Comparison of ENCODE assay signal across 26 mouse cellular contexts in the genomic region with DNA sequence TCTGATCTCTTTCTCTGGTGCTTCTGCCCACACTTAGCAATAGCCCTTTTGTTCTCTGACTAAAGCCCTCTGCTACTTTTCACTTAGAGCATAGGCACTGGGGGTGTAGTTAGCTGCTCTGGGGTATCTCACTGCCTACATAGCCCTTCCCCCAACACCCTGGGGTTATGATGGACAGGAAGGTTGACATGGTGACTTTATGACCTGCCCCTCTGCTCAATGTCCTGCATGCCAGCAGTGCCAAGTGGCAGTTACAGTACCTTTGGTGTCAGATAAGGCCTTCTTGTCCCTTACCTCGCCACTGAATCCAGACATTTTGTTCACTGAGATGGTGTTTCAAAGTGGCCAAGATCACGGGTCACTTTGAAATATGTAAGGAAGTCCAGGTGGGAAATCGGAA. TPM values are rescaled to one million over a fixed set of nuclear protein-coding genes. Genes with fewer than 3 reads are reported as not detected.
"Had no signal": no experiment of that assay in that cellular context is flagged by ENCODE, and none has a peak within 500 bp of the region (broad histone marks: within the 10 kb centered on the region; RNA-seq: fewer than 3 reads in every experiment).

Gm30083 (minus strand) TSS at position 120 of the 400 bp plus-strand sequence.

- H3K27ac ChIP-seq: liver, embryonic 15.5 days; lung, embryonic 15.5 days; macrophage; midbrain, embryonic 13.5 days; midbrain, embryonic 15.5 days; neural tube, embryonic 12.5 days; stomach, embryonic 15.5 days; stomach, postnatal 0 days had no signal

- H3K4me2 ChIP-seq: liver, embryonic 15.5 days; lung, embryonic 15.5 days; midbrain, embryonic 11.5 days; midbrain, embryonic 13.5 days; midbrain, embryonic 15.5 days; neural tube, embryonic 12.5 days; stomach, embryonic 15.5 days had no signal

- ATAC-seq: liver, postnatal 0 days; lung, postnatal 0 days; midbrain, embryonic 13.5 days; midbrain, embryonic 15.5 days had no signal

- H3K4me3 ChIP-seq: liver, embryonic 15.5 days; lung, embryonic 15.5 days; megakaryocyte, embryonic 14.5 days; midbrain, embryonic 13.5 days; midbrain, embryonic 15.5 days; neural tube, embryonic 12.5 days; stomach, embryonic 15.5 days had no signal

- DNase-seq: liver, postnatal 0 days; lung, adult 2 months; lung, postnatal 14 days; lung, postnatal 36 days; right cerebral cortex, postnatal 14 days; thymus, adult 18-20 months; thymus, postnatal 14 days; thymus, postnatal 36 days had no signal

- H3K4me1 ChIP-seq: liver, embryonic 15.5 days; lung, embryonic 15.5 days; megakaryocyte, embryonic 14.5 days; midbrain, embryonic 13.5 days; midbrain, embryonic 15.5 days; neural tube, embryonic 12.5 days; stomach, embryonic 15.5 days had no signal

- H3K36me3 ChIP-seq: liver, embryonic 15.5 days; lung, embryonic 15.5 days; midbrain, embryonic 13.5 days; midbrain, embryonic 15.5 days; neural tube, embryonic 12.5 days; stomach, embryonic 15.5 days had no signal

- H3K9ac ChIP-seq: liver, embryonic 15.5 days; liver, postnatal 0 days; lung, embryonic 15.5 days; midbrain, embryonic 13.5 days; midbrain, embryonic 15.5 days; neural tube, embryonic 12.5 days; stomach, embryonic 15.5 days had no signal

- H3K9me3 ChIP-seq: liver, embryonic 15.5 days; lung, embryonic 15.5 days; midbrain, embryonic 13.5 days; midbrain, embryonic 15.5 days; neural tube, embryonic 12.5 days; stomach, embryonic 15.5 days had no signal

- H3K27me3 ChIP-seq: liver, embryonic 15.5 days; lung, embryonic 15.5 days; megakaryocyte, embryonic 14.5 days; midbrain, embryonic 13.5 days; midbrain, embryonic 15.5 days; neural tube, embryonic 12.5 days; stomach, embryonic 15.5 days had no signal

RNA-seq across cellular contexts. Expression of gene Gm30083, which starts in this region (rescaled TPM):
- total RNA-seq: megakaryocyte progenitor cell, adult 5-6 weeks; midbrain, postnatal 0 days; monocyte, adult 5-6 weeks; neutrophil, adult 5-6 weeks had no signal
- polyA plus RNA-seq: liver, embryonic 15.5 days; liver, postnatal 0 days; lung, adult 2 months; lung, embryonic 15.5 days; lung, postnatal 0 days; macrophage; midbrain, embryonic 11.5 days; midbrain, embryonic 13.5 days; midbrain, embryonic 15.5 days; midbrain, postnatal 0 days; neural tube, embryonic 12.5 days; neural tube, embryonic 14.5 days; spleen, adult 2 months; stomach, embryonic 15.5 days; stomach, postnatal 0 days; thymus, postnatal 0 days had no signal
